Mouse (Mus musculus): ENCODE measurements around the gene Rab3gap1.

DNA sequence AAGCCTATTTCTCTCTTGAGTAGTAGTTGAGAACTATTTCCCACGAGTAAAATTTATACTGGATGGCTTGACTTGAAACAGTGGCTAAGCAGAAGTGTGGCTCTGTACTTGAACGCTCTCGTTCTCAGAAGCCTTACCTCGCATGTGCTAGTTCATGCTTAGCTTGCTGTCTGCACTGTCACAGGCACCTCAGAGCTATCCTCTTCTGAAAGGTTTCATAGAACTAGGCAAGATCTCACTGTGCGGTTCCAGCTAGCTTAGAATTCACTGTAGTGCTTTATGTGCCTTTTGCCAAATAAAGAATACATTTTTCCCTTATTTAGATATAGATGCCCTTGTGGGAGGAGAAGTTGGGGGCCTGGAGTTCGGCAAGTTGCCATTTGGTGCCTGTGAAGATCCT is 46.7 kb downstream of the Rab3gap1 start:
- TF ChIP-seq CTCF (IDR thresholded peaks at IDR 0.05; ENCODE audit: control insufficient read depth, insufficient read depth, low read length), result no peak
- no peak for TF ChIP-seq POLR2A (IDR thresholded peaks at IDR 0.05; ENCODE audit: borderline replicate concordance, control insufficient read depth, low read depth, low read length)
